Mouse (Mus musculus): ENCODE results near the gene March4.

DNA sequence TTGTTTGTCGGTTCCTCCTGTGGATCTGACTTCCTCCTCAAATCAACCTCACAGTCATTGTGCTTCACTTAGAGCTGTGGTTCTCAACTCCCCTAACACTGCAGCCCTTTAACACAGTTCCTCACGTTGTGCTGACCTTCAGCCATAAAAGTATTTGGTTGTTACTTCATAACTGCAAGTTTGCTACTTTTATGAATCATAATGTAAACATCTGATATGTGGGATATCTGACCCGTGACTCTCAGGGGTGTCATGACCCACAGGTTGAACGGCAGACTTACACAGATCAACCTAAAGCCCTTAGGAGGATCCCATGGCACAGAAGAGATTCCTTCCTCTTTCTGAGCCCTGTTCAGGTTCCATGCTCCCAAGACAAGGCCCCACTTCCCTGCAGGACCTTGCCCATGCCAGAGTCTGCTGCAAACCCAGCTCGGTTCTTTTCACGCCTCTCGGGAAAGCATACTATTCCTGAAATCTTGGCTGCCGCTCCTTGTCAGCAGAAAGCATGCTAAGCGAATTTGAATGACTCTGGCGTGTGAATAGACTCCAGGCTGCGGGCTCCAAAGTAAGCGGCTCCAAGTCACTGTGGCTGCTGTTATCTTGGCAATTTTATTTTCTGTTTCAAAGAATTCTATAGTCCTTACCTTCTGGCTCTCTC is 71.7 kb downstream of the March4 start:
- TF ChIP-seq CTCF (conservative IDR thresholded peaks at IDR 0.05; ENCODE audit: insufficient read depth, insufficient read length, low read depth, low read length) (no peak), POLR2A (IDR thresholded peaks at IDR 0.05; ENCODE audit: low read depth, low read length) (no peak)
